Mouse (Mus musculus): ENCODE results near the gene Nat14.

Nat14 gene

GRCm38 (mm10) chr7:4920976-4921823, 628 bp upstream of the Nat14 start:
- DNase-seq: no peak

- DNase-seq: peak; percentile 79 to 82
Observed at GRCm38 (mm10) chr7:4922508-4922907, 680 bp downstream of the Nat14 start.

GRCm38 (mm10) chr7:4922931-4923565, 1.2 kb downstream of the Nat14 start:
- DNase-seq: peak in 1 of 2 experiments; percentile 60

GRCm38 (mm10) chr7:4923586-4924364, 1.9 kb downstream of the Nat14 start:
- peak in 1 of 2 experiments; percentile 68 for DNase-seq

- DNase-seq: no peak
Observed at GRCm38 (mm10) chr7:4924483-4924882, 2.7 kb downstream of the Nat14 start.

- DNase-seq: no peak
Observed at GRCm38 (mm10) chr7:4924891-4925301, 3.1 kb downstream of the Nat14 start.

GRCm38 (mm10) chr7:4925441-4926381, 3.9 kb downstream of the Nat14 start, which contains the start of gene Ssc5d:
Gene Ssc5d, plus strand, starts transcription at chr7:4925785.
- DNase-seq: no peak

- DNase-seq: no peak
Observed at GRCm38 (mm10) chr7:4926849-4927248, 5.0 kb downstream of the Nat14 start.

- no peak for DNase-seq
Observed at GRCm38 (mm10) chr7:4927711-4928110, 5.9 kb downstream of the Nat14 start.

- no peak for DNase-seq
Observed at GRCm38 (mm10) chr7:4928323-4928722, 6.5 kb downstream of the Nat14 start.

GRCm38 (mm10) chr7:4933103-4933502, 11.3 kb downstream of the Nat14 start:
- no peak for DNase-seq

- no peak for DNase-seq
Observed at GRCm38 (mm10) chr7:4934160-4934914, 12.5 kb downstream of the Nat14 start.

- no peak for DNase-seq
Observed at GRCm38 (mm10) chr7:4936832-4937231, 15.0 kb downstream of the Nat14 start.

- DNase-seq: no peak
Observed at GRCm38 (mm10) chr7:4937392-4937791, 15.6 kb downstream of the Nat14 start.

GRCm38 (mm10) chr7:4938456-4938855, 16.6 kb downstream of the Nat14 start:
- DNase-seq: peak; percentile 69 to 89

GRCm38 (mm10) chr7:4940068-4940479, 18.2 kb downstream of the Nat14 start:
- DNase-seq: peak; percentile 88 to 92

- no peak for DNase-seq
Observed at GRCm38 (mm10) chr7:4942673-4943072, 20.8 kb downstream of the Nat14 start.

GRCm38 (mm10) chr7:4943223-4943815, 21.5 kb downstream of the Nat14 start:
- DNase-seq: peak; percentile 94 to 96

GRCm38 (mm10) chr7:4947855-4948254, 26.0 kb downstream of the Nat14 start:
- no peak for DNase-seq

- DNase-seq: no peak
Observed at GRCm38 (mm10) chr7:4948386-4948785, 26.6 kb downstream of the Nat14 start.

All from kidney, postnatal 36 days (tissue).